Mouse (Mus musculus): ENCODE measurements at regions not wholly inside any gene's neighbourhood (a gene's known extent, or its start where the extent isn't known, plus 50 kb on each side); places are given as distances from the start of the nearest gene placed in this dataset.
"Not testable (repeated sequence)": the region's sequence is repeated elsewhere in the genome, so short reads cannot be mapped to it uniquely, and the experiment has no call there.

DNA sequence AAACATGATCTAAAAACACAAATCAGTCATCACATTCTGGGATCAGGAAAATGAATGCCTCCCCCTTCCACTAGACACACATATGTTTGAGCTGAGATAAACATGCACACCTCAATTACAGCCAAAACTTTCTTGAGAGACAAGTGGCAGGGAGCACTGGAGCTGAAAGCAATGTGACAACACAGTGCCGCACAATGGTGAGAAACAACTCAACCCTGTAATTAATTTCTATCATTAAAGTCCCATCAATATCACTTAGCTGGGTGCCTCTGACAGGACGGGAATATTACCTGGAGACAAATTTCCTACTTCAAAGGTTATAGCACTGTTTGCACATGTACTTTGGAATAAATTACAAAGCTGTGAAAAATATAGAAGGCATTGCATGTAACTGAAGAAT lies 381.2 kb upstream of the Amd2 start:
- peak; percentile 2 for DNase-seq (ENCODE audit: low read depth, low spot score)

DNA sequence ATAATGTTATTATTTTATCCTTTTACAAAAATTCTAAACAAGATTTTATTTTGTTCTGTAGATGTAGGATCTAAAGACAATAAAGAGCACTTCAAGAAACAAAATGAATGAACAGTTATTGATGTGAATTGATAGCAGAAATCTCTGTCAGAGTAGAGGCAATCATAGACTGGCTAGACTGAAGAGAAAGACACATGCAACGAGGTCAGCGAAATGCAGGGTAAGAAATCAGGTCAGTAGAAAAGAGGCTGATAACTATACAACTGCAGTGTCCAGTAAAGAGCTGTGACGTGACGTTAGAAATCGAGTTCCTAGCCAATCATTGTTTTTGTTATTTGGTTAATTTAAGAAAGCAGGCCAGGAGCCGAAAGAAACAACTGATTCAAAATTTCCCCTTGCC lies 343.0 kb upstream of the Amd2 start:
- DNase-seq (ENCODE audit: low read depth, low spot score): no peak

DNA sequence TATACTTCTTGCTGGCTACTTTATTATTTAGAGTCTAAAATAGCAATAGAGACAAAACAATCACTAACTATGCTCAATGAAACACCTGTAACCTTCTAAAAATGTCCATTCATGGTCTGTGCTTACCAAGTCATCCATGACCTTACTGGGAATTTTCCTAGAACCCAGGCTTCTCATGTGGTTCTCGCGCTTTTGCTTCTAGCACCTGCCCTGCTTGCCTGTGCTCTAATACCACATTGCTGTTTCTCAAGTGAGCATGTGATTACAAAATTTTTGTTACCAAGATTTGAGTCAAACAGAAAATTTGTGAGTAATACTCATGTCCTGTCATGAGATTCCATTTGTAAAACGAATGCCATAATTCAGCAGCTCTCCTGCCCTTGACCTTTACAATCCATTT lies 324.8 kb upstream of the Amd2 start:
- DNase-seq (ENCODE audit: low read depth, low spot score): no peak

DNA sequence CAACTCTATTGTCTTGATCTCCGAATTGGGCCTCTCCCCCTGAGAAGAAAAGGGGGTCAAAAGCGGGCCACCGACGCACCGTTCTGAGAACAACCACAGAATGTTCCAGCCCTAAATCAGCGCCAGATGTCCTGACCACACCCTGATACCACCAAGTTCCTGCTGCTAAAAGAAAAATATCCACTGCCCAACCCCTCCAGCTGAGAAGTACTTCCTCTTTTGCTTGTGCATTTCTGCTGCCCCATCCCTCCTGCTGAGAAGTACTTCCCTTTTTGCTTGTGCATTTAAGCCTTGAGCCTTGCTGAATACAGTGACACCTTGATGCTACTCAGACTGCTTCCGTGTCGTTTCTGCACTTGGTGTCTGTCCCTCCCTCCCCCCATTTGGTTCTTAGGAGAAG lies 287.2 kb upstream of the Amd2 start:
- DNase-seq (ENCODE audit: low read depth, low spot score): not testable (repeated sequence)

DNA sequence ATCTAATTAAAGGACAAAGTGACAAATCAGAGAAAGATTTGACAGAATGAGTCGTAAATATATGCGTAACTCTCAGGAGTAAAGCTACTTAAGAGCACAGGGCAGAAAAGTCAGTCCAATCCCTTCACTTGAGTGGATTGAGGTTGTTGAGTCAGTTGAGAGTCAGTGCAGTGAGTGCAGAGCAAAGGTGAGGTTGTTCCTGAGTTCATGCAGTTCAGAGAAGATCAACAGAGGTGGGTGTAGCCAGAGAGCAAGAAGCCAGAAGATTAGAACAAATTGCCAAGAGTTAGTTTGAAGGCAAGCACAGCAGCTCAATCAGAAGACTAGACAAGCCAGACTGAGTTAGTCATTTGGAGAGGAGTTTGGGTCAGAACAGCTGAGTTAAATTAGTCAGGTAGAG lies 237.4 kb upstream of the Amd2 start:
- no peak for DNase-seq (ENCODE audit: low read depth, low spot score)

DNA sequence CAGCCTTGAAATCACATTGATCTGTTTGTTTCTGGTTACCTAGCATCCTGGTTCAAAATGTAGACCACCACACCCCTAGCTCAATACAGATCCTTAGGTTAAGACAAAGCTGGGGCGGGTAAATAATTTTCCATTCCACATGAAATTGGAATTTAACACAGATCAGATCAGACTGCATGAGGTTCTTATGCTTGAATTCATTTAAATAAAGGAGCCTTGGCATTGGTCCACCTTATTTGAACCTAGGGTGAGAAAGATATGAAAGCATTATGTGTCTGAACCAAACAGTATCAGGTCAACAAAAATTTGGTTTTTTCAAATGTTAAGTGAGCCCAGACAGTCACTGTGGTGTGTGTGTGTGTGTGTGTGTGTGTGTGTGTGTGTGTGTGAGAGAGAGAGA lies 234.3 kb upstream of the Amd2 start:
- DNase-seq (ENCODE audit: low read depth, low spot score): no peak

DNA sequence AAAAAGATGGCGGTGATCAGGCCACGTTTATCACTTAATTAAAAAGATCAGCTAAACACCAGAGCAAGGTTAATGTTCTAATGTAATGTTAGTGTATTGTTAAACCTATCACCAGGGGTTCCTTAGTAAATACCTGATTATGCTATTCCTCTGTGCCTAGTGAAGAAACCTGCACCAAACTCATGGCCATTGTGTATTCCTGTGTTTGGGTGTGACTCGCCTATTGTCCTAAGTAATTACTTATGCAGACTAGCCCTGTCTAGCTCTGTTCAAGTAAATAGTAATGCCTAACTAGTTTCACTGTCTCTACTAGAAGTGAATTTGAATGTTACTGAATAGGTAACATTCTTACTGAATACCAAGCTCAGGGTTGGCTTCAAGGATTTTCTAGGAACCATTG lies 231.6 kb upstream of the Amd2 start:
- no peak for DNase-seq (ENCODE audit: low read depth, low spot score)

DNA sequence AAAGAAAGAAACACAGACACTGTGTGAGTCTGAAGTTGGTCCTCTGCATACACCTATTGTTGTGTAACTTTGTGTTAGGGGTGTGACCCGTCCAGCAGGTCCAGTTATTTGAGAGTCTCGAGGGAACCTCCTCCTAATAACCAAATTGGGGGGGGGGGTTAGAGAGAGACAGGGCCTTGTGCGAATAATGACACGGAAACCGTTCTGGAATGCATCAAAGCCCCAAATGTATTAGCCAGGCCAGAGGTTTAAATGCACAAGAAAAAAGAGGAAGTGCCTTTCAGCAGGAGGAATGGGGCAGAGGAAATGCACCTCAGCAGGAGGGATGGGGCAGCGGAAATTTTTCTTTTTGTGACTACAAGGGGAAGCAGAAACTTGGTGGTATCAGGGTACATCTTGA lies 228.9 kb upstream of the Amd2 start:
- no peak for DNase-seq (ENCODE audit: low read depth, low spot score)
